Mouse (Mus musculus) retina, postnatal 1 day (tissue): ENCODE results near the gene Castor1.

ENCODE experiments used
- DNase-seq: peaks from one replicate; pipeline ENCODE4 v3.0.0-alpha.2; 2012

The Castor1 gene

DNA sequence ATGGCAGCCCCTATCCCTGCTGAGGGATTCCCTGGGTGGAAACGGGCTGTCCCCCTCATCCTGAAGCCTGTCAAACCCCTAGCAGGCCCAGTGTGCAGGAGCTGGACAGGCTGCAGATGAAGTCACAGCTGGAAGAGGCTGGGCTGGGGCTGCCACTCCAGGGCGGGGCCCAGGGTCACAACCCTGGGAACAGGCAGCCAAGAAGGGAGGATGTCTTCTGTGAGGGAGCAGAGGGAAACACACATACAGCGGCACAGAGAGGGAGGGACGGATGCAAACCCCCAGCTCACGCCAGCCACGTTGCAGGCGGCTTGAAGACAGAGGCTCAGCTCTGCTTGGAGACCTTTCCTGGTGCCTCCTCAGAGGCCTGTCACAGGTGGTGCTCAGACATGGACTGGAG, 46.0 kb downstream of the Castor1 start:
- DNase-seq, result no peak

DNA sequence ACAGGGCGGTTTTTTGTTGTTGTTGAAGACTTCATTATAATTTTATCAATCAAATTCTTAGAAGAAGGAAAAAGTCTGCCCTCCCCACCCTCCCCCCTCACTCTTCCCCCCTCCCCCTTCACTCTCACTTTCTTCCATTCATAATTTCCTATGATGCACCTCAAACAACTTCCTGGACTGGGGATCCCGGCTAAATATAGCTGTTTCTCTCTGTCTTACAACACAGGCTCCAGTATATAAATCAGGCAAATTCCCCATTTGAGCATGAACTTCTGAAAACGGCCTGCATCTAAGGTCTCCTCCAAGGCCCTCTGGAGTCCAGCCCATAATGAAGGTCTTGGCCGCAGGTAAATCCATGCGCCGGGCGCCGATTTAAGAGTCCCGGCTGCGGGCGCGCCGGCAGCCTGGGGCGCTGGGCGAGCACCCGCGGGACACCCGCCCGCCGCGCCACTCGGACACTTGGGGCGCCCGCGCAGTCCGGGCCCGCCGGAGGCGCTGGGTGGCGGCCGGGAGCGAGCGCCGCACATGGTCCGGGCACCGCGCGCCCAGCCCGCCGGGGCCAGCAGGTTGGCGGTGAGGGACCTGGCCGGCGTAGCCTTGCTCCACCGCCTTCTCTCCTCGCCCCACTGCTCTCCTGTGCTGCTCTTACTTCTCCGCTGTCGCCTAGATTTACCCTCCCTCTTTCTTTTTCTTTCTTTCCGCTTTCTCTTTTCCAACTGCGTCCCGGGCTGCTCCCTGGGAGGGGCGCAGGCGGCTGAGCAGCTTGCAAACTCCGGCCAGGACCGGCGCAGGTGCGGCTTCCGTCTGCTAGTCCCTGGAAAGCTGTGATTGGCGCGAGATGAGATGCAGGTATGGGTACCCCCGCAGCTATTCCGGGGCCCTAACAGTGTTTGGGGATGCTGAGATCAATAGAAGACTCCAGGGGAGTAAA, 48.5 kb downstream of the Castor1 start:
- peak; percentile 55 for DNase-seq

DNA sequence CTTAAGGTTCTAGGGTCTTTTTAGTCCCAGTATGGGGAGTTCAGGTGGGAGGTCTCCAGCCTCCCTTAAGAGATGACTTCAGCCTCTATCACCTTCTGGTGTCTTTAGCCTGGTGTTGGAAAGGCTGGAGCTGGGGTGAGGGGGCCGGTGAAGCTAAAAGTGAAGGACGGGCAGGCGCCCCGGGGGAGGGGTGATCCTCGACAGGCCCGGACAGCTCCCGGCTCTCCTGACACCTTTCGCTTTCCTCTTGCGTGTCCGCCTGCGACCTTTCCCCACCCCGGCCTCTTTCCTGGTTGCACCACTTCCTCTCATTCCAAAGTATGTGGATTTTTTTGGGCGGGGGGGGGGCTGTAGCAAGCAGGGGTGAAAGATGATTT, 49.2 kb downstream of the Castor1 start:
- DNase-seq, result no peak

DNA sequence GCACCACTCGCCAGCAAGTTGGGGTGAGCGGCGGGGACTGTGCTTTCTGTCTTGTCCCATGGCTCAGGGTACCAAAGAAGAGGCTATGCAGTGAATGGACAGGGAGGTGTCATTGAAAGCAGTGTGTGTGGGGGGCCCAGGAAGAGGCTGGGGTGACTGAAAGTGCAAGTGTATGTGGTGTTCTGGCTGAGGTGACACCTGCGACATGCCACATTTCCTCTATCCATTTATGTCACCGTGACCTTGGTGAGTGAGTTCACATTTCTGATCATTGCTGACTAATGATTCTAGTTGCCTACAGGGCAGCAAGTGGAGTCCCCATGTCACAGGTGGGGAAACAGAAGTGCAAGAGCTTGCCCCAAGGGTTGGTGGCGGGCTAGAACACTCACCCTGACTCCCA, 50.5 kb downstream of the Castor1 start:
- no peak for DNase-seq

- peak; percentile 57 for DNase-seq
Observed at GRCm38 (mm10) chr11:4270744-4271459, 52.9 kb downstream of the Castor1 start.

DNA sequence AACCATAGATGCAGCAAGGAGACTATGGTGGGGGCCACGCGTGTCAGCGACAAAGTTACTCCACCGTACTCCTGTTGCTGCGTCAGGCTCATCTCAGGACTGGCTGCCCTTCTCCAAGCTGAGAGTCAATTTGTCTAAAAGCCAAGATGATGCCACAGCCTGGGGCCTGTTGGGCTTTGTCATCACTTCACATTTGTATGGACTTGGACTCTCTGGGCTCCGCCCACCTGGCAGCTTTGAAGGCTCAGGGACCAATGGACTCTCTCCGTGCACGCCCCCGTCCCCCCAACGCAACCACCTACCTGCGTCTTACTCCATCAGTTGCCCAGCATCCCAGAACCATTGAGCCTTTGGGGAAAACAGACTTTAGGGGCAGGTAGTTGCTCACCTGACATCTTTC, 53.5 kb downstream of the Castor1 start:
- DNase-seq, result no peak
